Mouse (Mus musculus): ENCODE measurements around the gene Vim. TPM values are rescaled to one million over a fixed set of nuclear protein-coding genes. Genes with fewer than 3 reads are reported as not detected.

Vim gene
- polyA plus RNA-seq (2012; ENCODE audit: low replicate concordance): 312 and 444 TPM in 2 replicates

GRCm38 (mm10) chr2:13573408-13574065, at the start of gene Vim:
Gene Vim (plus strand): TSS chr2:13573927.

GRCm38 (mm10) chr2:13544193-13544824, 29.4 kb upstream of the Vim start, which contains the start of gene Trdmt1:
Gene Trdmt1 (minus strand): TSS chr2:13544668.

Other genes starting within 250 kb of the Vim start
- gene Cubn, start 82.1 kb upstream of the Vim start, polyA plus RNA-seq (2012; ENCODE audit: low replicate concordance): not detected in 2 replicates
- 0.25 TPM in 1 of 2 replicates, not detected in the other for gene Trdmt1, start 29.3 kb upstream of the Vim start, polyA plus RNA-seq (2012; ENCODE audit: low replicate concordance)
- gene St8sia6, start 220.1 kb downstream of the Vim start, polyA plus RNA-seq (2012; ENCODE audit: low replicate concordance): 0.45 and 0.52 TPM in 2 replicates

All from leukemia stem cell, adult 10-12 weeks (primary cell).